Mouse (Mus musculus): ENCODE results near the gene Aadacl3.

Aadacl3 gene

DNA sequence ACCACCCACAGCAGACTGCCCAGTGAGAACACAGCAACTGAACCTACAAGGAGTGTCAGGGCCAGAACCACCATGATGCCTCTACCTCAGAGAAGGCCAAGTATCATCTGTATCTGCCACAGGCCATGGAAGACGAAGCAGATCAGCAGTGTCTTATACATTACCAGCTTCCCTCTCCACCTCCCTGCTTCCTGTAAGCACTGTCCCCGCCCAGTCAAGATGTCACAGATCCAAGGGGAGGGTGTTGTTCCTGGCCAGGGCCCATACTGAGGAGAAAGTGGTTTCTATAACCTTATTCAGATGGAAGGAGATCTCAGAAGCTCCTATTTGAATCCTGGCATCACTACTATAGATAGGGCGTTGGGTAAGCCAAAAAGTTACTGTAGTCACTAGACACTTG, at the start of gene Aadacl3:
TSS of gene Aadacl3 (minus strand) at position 101 of the 400 bp plus-strand sequence.
- no peak for DNase-seq (ENCODE audit: inconsistent age in 2 of 2, low spot score in 1 of 2)

DNA sequence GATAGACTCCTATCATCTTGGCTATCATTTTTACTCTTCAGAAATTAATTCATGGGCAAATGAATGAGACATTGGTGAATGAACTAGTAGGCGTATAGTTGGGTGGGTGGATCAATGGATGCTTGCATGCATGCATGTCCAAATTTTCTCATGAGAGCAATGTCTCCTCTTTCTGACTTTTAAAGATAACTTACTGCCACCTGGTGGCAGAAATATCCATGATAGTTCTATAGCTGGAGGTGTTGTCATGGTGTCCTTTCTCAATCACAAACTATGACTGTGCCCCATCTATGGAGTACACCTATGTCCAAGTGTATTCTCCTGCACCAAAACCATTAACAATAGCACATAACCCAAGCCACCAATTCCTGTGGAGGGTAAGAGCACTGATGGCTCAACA, 43.0 kb upstream of the Aadacl3 start:
- peak in 1 of 2 experiments; percentile 16 for DNase-seq (ENCODE audit: inconsistent age in 2 of 2, low spot score in 1 of 2)

DNA sequence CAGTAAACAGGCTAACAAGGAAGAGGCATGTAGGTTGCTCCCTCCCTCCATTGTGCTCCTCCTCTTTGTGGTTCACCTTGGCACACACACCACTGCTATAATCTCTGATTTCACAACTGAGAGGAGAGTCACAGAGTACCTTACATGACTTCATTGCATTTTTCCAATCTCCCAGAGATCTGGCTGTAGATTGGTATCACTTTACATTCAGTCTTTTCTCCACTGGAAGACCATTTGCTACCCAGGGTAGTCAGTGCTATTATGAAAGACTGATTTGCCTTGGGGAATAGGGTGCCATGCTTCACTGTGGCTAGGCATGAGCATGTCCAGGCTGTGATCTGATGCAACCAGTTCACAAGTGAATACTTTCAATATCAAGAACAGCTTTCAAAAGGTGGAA, 29.8 kb upstream of the Aadacl3 start:
- no peak for DNase-seq (ENCODE audit: inconsistent age in 2 of 2, low spot score in 1 of 2)

DNA sequence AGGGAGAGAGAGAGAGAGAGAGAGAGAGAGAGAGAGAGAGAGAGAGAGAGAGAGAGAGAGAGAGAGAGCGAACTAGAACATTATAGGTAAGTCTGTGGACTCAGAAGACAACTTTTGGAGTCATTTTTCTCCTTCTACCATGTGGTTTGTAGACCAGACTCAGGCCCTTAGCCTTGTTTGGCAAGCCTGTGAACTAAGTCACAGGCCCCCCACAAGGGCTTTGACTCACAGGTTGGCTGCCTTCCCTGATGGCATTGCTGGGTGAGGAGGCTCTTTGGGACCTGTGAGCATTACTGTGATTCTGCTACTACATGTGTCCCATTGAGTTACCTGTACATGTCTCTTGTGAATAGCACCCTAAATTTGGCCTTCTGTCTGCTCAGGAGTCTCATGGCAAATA, 4.5 kb upstream of the Aadacl3 start:
- no peak for DNase-seq (ENCODE audit: inconsistent age in 2 of 2, low spot score in 1 of 2)

DNA sequence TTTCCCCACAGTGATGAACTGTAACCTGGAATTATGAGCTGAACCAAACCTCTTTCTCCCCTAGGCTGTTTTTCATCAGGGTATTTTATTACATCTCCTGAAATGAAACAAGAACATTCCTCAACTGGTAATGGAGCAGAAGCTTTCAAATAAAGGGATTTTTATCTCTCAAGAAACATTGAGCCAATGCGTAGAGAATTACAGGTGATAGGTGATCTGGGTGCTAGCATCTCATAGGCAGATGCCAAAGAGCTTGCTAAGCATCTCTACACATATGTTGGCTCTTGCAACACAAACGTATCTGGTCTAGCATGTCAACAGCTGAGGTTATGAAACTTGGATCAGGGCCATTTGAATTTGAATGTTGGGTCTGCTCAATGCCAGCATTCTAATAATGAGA, 1.6 kb upstream of the Aadacl3 start:
- DNase-seq (ENCODE audit: inconsistent age in 2 of 2, low spot score in 1 of 2), result no peak

DNA sequence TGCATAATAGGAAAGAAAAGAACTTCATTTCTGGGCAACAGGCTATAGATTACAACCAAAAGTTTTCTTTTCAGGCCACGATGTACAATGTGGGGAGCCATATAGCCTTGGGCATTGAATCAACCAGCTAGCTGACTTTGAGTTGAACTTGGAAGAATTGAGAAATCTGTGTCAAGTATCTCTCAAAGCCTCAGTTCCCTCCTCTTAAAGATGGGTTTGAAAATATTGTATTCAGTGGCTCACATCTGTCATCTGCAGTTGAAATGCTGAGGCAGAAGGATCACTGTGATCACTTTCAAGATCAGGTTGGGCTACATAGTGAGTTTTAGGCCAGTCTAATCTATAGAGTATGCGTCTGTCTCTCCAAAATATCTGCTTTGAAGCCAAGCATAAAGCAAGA, 10.3 kb downstream of the Aadacl3 start, which contains the start of gene Gm9944:
TSS of gene Gm9944 (minus strand) at position 101 of the 400 bp plus-strand sequence.
- DNase-seq (ENCODE audit: inconsistent age in 2 of 2, low spot score in 1 of 2), result no peak

DNA sequence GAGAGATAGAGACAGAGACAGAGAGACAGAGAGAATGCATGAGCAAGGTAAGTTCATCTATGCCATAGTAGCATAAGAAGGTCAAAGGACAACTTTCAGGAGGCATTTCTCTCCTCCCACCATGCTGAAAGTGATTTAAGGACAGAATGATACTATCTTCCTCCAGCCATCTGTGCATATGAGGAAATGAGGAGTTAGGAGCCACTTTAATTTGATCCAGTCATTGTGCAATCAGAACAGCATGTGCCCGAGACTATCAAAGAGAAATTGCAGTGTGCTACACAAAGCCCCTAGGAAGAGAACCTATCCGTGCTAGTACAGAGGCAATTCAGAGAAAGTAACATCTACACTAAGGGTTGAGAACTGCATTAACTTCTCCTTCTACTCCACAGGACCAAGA, 15.0 kb downstream of the Aadacl3 start:
- DNase-seq (ENCODE audit: inconsistent age in 2 of 2, low spot score in 1 of 2), result no peak

DNA sequence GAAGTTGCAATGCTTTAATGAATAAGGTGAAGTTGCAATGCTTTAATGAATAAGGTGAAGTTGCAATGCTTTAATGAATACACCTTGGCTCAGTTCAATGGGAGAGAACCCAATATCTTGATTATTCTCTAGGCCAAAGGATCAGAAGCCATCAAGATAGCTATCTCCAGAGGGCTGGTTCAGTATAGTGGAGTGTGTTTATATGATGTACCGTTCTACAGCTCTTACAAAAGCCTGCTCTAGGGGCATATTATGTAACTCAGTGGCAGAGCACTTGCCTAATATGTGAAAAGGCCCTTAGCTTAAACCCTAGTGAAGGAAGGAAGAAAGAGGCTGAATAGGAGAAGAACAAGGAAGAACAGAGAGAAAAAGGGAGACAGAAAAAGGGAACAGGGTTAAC, 22.0 kb downstream of the Aadacl3 start:
- DNase-seq (ENCODE audit: inconsistent age in 2 of 2, low spot score in 1 of 2), result no peak

DNA sequence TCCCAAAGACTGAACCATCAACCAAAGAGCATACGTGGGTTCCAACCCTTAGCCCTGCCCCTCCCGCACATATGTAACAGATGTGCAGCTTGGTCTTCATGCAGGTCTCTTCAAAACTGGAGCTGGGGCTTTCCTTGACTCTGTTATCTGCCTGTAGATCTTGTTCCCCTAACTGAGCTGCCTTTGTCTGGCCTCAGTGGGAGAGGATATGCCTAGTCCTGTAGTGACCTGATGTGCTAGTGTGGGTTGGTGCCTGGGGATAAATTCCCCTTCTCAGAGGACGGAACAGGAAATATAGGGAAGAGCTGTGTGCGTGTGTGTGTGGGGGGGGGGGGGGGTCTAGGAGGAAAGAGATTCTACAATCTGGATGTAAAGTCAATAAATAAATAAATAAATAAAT, 22.5 kb downstream of the Aadacl3 start:
- no peak for DNase-seq (ENCODE audit: inconsistent age in 2 of 2, low spot score in 1 of 2)

DNA sequence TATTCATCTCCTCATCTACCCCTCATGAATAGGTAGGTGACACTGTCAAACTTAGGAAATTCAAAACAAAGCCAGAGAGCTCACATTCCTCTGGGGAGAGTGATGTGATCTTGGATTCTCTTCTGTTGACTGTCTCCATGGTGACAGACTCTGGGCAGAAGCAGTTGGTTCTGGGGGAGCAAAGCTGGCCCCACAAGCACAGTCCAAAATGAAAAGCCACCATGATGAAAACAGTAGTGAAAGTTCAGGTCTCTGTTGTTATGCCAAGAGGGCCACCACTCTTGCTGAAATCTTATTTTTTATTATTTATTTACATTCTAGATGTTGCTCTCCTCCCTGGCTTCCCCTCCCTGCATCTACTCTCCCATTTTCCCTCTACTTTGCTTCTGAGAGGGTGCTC, 24.9 kb downstream of the Aadacl3 start, which contains the start of gene 1700012P22Rik:
TSS of gene 1700012P22Rik (minus strand) at position 101 of the 400 bp plus-strand sequence.
- no peak for DNase-seq (ENCODE audit: inconsistent age in 2 of 2, low spot score in 1 of 2)

DNA sequence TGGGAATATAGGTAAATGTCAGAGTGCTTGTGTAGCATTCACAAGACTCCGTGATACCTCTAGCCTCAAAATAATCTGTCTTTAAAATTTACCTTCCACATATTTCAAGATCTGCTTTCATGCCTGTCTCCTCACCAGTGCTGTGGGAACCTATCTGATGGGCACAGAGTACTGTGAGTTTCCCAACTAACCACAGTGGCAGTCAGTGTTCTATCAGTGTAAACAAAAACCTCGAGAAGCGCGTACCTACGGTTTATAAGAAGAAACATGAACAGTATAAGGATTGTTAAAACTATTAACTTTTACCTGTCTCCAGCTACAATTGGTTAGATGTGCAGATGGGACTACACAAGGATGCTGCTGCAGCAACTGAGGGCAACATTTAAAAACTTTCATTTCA, 30.3 kb downstream of the Aadacl3 start:
- no peak for DNase-seq (ENCODE audit: inconsistent age in 2 of 2, low spot score in 1 of 2)

DNA sequence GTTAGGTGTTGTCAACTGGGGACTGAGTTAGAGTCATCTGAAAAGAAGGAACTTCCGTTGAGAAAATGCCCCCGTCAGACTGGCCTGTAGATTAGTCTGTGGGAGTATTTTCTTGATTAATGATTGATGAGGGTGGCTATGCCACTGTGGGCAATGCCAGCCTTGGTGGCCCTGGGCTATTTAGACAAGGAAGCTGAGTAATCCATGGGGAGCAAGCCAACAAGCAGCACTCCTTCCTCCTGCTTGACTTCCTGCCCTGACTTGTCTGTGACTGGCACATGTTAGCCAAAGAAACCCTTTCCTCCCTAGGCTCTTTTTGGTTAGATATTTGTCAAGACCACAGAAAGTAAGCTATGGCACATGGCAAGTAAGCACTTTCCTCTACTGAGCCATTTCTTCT, 32.8 kb downstream of the Aadacl3 start:
- DNase-seq (ENCODE audit: inconsistent age in 2 of 2, low spot score in 1 of 2), result no peak

DNA sequence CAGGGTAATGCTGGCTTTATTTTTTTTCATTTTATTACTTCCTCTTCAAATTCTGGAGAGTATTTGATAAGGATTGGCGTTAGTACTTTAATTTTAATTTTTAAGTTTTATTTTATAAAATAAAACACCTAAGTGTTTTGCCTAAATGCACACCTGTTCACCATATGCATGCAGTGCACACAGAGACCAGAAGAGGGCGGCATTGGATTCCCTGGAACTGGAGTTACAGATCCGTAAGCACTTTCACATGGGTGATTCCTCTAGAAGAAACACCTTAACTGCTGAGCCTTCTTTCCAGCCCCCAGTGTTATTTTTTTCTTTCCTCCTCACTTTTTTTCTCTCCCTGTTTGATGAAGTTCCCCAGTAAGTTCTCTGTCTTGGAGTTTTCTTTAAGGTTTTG, 34.7 kb downstream of the Aadacl3 start:
- peak in 1 of 2 experiments; percentile 60 for DNase-seq (ENCODE audit: inconsistent age in 2 of 2, low spot score in 1 of 2)

DNA sequence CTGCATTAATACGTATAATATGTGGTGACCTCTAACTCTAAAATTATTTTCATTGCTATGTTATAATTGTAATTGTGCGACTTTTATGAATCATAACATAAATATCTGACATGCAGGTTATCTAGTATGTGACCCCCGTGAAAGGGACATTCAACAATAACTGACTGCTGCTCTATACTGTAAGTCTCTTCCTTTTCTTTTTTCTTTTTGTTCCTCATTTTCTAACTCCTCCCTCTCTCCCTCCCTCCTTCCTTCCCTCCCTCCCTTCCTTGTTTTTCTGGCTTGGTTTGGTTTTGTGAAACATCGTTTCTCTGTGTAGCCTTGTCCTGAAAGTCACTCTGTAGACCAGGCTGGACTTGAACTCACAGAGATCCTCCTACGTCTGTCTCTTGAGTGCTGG, 39.0 kb downstream of the Aadacl3 start:
- DNase-seq (ENCODE audit: inconsistent age in 2 of 2, low spot score in 1 of 2), result no peak

DNA sequence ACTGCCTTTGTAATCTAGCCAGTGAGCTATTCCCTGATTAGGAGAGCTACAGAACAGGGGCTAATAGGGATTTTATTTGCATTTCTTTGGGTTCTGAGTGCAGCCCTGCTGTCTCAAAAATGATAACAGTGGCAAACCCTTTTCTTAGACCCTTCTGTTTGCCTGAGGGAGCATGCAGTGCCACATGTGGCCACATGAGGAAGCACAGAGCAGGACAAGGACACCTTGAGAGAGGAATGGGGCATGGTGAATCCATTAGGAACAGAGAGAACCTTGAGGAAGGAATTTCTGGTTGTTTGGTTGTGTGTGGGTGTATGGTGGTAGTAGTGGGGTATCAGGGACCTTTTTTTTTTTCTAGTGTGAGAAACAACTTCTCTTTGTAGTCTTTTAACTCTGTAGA, 42.9 kb downstream of the Aadacl3 start:
- no peak for DNase-seq (ENCODE audit: inconsistent age in 2 of 2, low spot score in 1 of 2)

DNA sequence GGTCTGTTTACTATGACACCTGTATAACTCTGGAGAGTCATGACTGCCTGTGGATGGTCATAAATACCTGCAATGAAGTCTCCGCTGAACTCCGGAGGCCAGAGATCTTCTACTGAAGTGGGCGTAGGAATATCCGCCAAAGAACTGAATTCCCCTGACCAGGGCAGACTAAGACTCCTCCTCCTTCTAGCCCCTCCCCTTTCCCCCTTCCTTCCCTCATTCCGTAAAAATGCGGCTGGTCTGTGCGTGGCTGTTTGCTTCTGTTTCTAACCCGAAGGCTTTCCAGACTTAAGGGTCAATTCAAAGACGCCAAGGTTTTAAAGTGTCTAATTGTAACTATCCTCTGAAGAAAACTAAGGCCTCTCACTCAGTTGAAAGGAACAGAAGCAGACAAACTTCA, 55.3 kb downstream of the Aadacl3 start, which contains the start of gene Pramef12:
TSS of gene Pramef12 (minus strand) at position 175 of the 400 bp plus-strand sequence.
- DNase-seq (ENCODE audit: inconsistent age in 2 of 2, low spot score in 1 of 2), result no peak

DNA sequence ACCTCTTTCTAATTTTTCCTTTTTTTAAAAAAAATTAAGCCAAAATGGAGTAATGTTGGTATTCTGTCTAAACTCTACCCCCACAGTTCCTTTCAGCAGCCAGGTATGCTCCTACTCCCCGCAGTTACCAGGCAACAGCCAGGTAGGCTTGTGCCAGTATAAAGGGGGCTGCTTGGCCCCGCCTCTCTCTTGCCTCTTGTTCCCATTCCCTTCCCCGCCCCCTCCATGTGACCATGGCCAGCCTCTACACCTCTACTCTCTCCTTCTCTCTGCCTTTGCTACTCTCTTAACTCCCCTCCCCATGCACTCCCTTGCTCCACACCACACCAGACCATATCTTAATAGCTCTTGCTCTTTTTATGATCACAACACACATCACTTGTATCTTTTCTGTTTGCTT, 57.3 kb downstream of the Aadacl3 start:
- DNase-seq (ENCODE audit: inconsistent age in 2 of 2, low spot score in 1 of 2), result no peak

DNA sequence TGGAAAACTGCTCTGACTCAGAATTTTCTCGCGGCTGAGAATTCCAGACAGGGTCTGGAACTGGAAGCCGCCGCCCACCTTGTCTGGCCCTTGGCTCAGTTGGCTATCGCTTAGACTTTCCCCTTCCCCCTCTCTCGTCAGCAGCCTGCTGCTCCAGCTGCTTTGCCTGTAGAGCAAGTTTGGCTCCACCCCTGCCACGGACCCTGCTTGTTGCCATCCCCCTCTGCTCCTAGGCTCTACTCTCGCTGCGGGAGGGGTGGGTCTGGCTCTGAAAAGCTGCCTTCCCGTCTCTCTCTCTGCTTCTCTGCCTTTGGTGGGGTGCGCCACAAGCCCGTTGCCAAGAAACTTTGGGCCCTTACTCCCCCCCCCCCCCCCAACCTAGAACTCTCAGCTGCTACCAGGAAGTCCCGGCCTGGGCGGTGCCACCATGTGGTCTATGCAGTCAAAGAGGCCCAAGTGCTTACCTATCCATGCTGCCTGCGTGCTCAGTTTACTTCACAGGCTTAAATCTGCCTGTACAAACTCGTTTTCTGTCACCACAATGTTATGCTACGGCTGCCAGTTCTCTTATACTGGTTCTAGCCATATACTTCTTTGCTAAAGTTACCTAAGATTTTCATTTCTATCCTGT, 59.0 kb downstream of the Aadacl3 start:
- peak in 1 of 2 experiments; percentile 20 for DNase-seq (ENCODE audit: inconsistent age in 2 of 2, low spot score in 1 of 2)
